Mouse (Mus musculus): ENCODE data around the gene Retreg1. TPM values are rescaled to one million over a fixed set of nuclear protein-coding genes. Genes with fewer than 3 reads are reported as not detected.

Retreg1 gene
- polyA plus RNA-seq, 1 experiment from 2014 or later = 4.2 TPM

DNA sequence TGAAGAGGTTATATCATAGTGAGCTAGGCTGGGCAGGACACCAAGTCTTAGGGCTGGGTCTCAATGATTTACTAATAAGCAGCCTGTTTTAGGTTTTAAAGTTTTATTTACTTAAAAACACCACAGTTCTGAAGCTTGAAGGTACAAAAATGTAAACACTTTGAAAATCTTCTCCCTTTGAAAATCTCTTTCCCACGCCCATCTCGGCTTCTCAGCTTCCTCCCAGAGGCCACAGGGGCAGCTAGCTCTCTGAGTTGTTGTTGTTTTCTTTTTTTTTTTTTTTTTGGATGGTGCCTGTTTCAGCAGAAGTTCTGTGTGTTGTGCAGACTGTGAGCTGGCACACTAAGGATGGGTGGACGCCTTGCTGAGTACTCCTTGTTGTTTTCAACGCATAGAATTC, 1.8 kb downstream of the Retreg1 start:
- peaks cover 7% of the 10 kb centered on the region for H3K4me1 ChIP-seq (ENCODE audit: control insufficient read depth, insufficient read depth, low read length)
- peaks cover 14% of the 10 kb centered on the region for H3K27me3 ChIP-seq (ENCODE audit: control insufficient read depth, insufficient read depth, low read length)
- H3K4me2 ChIP-seq = no peak overlapping the region
- ATAC-seq (ENCODE audit: low FRiP score) = no peak
- no peak overlapping the region for H3K9ac ChIP-seq (ENCODE audit: low read length)
- 57% methylated on average over 4 of the region's 4 CpGs for WGBS
- H3K27ac ChIP-seq (ENCODE audit: low read depth, low read length) = no peak overlapping the region
- H3K4me3 ChIP-seq (ENCODE audit: low read depth, low read length) = no peak overlapping the region
- H3K36me3 ChIP-seq (ENCODE audit: control insufficient read depth, insufficient read depth, low read length) = no peaks in the 10 kb centered on the region
- no peaks in the 10 kb centered on the region for H3K9me3 ChIP-seq (ENCODE audit: control insufficient read depth, low read length)
- peak; percentile 79 for DNase-seq (ENCODE audit: low spot score, missing footprints)

DNA sequence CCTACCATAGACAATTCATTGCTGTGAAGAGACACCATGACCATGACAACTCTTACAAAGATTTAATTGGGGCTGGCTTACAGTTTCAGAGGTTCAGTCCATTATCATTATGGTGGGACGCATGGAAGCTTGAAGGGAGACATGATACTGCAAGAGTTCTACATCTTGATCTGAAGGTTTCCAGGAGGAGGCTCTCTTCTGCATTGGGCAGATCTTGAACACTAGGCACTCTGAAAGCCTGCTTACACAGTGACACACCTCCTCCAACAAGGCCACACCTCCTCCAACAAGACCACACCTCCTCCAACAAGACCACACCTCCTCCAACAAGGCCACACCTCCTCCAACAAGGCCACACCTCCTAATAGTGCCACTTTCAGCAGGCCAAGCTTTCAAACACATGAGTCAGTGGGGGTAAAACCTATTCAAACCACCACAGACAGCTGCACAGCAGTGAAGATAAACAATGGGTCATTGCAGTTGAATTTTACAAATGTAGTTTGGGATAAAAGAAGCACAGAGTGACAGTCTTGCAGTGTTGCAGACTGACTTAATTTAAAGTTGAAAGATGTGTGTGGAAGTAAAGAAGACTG, 4.7 kb downstream of the Retreg1 start:
- H3K4me1 ChIP-seq (ENCODE audit: control insufficient read depth, insufficient read depth, low read length) = peaks cover 7% of the 10 kb centered on the region
- ATAC-seq (ENCODE audit: low FRiP score) (no peak), DNase-seq (ENCODE audit: low spot score, missing footprints) (peak; percentile 66)
- WGBS = 97% methylated on average over 1 of the region's 1 CpGs
- no peak overlapping the region for H3K9ac ChIP-seq (ENCODE audit: low read length)
- no peak overlapping the region for H3K4me2 ChIP-seq
- peaks cover 8% of the 10 kb centered on the region; the same call in 1 of the 2 replicates for H3K27me3 ChIP-seq (ENCODE audit: control insufficient read depth, insufficient read depth, low read length)
- no peak overlapping the region for H3K27ac ChIP-seq (ENCODE audit: low read depth, low read length)
- no peaks in the 10 kb centered on the region for H3K9me3 ChIP-seq (ENCODE audit: control insufficient read depth, low read length)
- H3K36me3 ChIP-seq (ENCODE audit: control insufficient read depth, insufficient read depth, low read length) = no peaks in the 10 kb centered on the region
- H3K4me3 ChIP-seq (ENCODE audit: low read depth, low read length) = no peak overlapping the region

DNA sequence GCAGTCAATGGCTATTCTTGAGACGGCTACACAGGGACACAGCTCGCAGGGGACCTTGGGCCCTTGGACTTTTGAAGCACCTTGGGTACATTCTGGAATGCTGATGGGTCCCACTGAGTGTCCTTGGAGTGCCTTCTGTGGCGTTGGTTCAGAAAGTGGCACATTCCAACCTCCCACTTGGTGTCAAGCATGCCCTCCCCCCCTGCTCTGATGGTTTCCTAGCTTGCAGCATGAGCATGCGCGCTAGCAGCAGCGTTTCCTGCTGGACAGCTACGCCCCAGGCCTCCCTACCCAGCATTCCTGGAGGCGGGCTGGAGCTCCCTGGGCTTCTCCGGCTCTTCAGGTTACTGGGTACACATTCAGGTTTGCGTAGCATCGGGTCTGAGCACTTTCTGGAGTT, 7.6 kb downstream of the Retreg1 start:
- no peak for ATAC-seq (ENCODE audit: low FRiP score)
- WGBS = 75% methylated on average over 11 of the region's 11 CpGs
- no peaks in the 10 kb centered on the region for H3K4me1 ChIP-seq (ENCODE audit: control insufficient read depth, insufficient read depth, low read length)

DNA sequence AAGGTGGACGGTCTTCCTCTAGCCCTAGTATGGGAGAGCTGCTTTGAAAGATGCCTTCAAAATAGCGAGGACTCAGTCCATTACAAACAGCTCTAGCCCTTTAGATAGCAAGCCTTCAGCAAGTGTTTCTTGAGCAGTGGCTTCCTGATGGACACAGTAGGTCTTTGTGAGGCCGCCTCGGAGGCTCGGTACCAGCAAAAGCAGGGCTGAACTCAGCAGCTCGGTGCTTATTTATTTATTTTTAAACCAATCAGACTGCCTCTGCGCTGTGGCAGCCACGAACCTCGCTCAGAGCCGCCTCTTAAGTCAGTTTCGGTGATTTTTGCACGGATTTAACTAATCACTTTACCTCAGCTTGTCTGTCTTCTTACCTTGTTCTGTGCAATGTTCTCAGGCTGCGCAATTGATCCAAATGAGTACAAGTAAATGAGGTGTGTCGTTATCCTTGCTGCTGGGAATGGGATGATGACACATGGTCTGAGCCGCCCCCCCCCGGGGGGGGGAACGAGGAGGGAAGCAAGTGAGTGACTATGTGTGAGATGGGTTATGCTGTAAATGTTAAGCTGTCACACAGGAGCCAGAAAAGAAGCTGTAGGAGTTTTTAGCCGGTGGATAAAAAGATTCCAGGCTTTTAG, 11.4 kb downstream of the Retreg1 start:
- H3K4me3 ChIP-seq (ENCODE audit: low read depth, low read length) = no peak overlapping the region
- ATAC-seq (ENCODE audit: low FRiP score) (no peak), DNase-seq (ENCODE audit: low spot score, missing footprints) (no peak)
- H3K9me3 ChIP-seq (ENCODE audit: control insufficient read depth, low read length) = no peaks in the 10 kb centered on the region
- H3K27me3 ChIP-seq (ENCODE audit: control insufficient read depth, insufficient read depth, low read length) = no peaks in the 10 kb centered on the region
- H3K4me2 ChIP-seq = no peak overlapping the region
- no peak overlapping the region for H3K9ac ChIP-seq (ENCODE audit: low read length)
- no peak overlapping the region for H3K27ac ChIP-seq (ENCODE audit: low read depth, low read length)
- H3K36me3 ChIP-seq (ENCODE audit: control insufficient read depth, insufficient read depth, low read length) = no peaks in the 10 kb centered on the region
- WGBS = 70% methylated on average over 18 of the region's 18 CpGs
- no peaks in the 10 kb centered on the region for H3K4me1 ChIP-seq (ENCODE audit: control insufficient read depth, insufficient read depth, low read length)

More for the DNA sequence above, 7.6 kb downstream of the Retreg1 start:
- peak; percentile 2 for DNase-seq (ENCODE audit: low spot score, missing footprints)
- H3K27ac ChIP-seq (ENCODE audit: low read depth, low read length) = no peak overlapping the region
- H3K27me3 ChIP-seq (ENCODE audit: control insufficient read depth, insufficient read depth, low read length) = no peaks in the 10 kb centered on the region
- H3K9ac ChIP-seq (ENCODE audit: low read length) = no peak overlapping the region
- no peak overlapping the region for H3K4me3 ChIP-seq (ENCODE audit: low read depth, low read length)
- no peaks in the 10 kb centered on the region for H3K36me3 ChIP-seq (ENCODE audit: control insufficient read depth, insufficient read depth, low read length)
- no peak overlapping the region for H3K4me2 ChIP-seq
- H3K9me3 ChIP-seq (ENCODE audit: control insufficient read depth, low read length) = no peaks in the 10 kb centered on the region

DNA sequence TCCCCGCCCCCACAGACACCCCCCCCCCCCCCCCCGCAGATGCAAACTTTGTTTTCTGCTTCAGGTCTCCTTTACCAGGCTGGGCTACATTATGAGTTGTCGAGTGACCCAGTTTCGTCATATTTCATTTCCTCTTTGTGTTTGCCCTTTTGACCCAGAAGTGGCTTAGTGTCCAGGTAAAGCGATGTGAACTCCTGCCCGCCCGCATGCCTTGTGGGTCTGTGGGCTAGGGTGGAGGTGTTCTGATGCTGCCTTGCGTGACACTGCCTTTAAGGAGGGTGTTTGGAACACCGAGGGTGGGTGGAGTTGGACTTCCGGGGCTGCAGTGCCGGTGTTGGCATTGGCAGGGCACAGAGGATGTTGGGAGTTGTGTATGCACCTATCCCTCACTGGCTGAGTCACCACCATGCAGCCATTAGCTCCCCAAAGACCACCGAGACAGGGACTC, 15.7 kb downstream of the Retreg1 start:
- no peak for DNase-seq (ENCODE audit: low spot score, missing footprints)
- ATAC-seq (ENCODE audit: low FRiP score) = no peak
- 81% methylated on average over 10 of the region's 12 CpGs for WGBS

DNA sequence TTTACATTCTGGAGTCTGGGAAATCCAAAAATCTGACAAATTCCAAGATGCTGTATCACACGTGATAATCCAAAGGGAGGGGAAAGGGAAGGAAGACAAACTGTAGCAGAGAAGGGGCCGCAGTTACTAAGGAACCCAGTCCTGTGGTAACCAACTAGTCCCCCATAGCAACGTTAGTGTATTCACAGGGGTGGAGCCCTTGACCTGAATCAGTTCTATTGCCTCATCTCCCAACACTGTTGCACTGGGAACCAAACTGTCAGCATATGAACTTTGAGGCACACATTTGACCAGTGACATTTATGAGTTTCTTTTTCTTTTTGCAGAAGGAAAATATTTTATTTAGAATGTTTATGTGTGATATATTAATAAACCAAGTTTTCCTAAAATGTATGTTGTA, 16.5 kb downstream of the Retreg1 start:
- no peak overlapping the region for H3K27ac ChIP-seq (ENCODE audit: low read depth, low read length)
- no peaks in the 10 kb centered on the region for H3K36me3 ChIP-seq (ENCODE audit: control insufficient read depth, insufficient read depth, low read length)
- ATAC-seq (ENCODE audit: low FRiP score) (no peak), DNase-seq (ENCODE audit: low spot score, missing footprints) (no peak)
- H3K9me3 ChIP-seq (ENCODE audit: control insufficient read depth, low read length) = no peaks in the 10 kb centered on the region
- no peak overlapping the region for H3K9ac ChIP-seq (ENCODE audit: low read length)
- no peak overlapping the region for H3K4me2 ChIP-seq
- H3K4me3 ChIP-seq (ENCODE audit: low read depth, low read length) = no peak overlapping the region
- WGBS = 61% methylated on average over 3 of the region's 3 CpGs
- H3K4me1 ChIP-seq (ENCODE audit: control insufficient read depth, insufficient read depth, low read length) = no peaks in the 10 kb centered on the region
- H3K27me3 ChIP-seq (ENCODE audit: control insufficient read depth, insufficient read depth, low read length) = no peaks in the 10 kb centered on the region

More for the DNA sequence above, 15.7 kb downstream of the Retreg1 start:
- Histone ChIP-seq H3K4me3 (ENCODE audit: low read depth, low read length) (no peak overlapping the region), H3K36me3 (ENCODE audit: control insufficient read depth, insufficient read depth, low read length) (no peaks in the 10 kb centered on the region), H3K27ac (ENCODE audit: low read depth, low read length) (no peak overlapping the region), H3K27me3 (ENCODE audit: control insufficient read depth, insufficient read depth, low read length) (no peaks in the 10 kb centered on the region), H3K4me2 (no peak overlapping the region), H3K4me1 (ENCODE audit: control insufficient read depth, insufficient read depth, low read length) (no peaks in the 10 kb centered on the region), H3K9ac (ENCODE audit: low read length) (no peak overlapping the region), H3K9me3 (ENCODE audit: control insufficient read depth, low read length) (no peaks in the 10 kb centered on the region)

DNA sequence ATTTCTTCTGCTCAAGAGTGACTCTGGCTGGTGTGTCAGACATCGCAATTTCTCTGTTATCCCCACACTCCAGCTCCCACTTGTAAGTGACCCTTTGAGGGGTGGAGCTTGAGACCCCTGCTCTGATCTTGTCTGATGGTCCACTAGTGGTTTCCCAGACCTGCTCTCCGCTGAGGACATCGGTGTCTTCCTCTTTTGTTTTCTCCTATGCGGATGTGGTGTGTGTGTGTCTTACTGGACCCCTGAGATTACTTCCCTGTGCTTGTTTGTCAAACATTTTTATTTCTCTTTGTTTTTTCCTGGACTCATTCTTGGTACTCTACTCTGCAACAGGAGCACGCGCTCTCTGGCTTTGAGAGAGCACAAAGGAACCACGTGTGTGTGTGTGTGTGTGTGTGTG, 18.9 kb downstream of the Retreg1 start:
- Histone ChIP-seq H3K4me1 (ENCODE audit: control insufficient read depth, insufficient read depth, low read length) (no peaks in the 10 kb centered on the region), H3K27me3 (ENCODE audit: control insufficient read depth, insufficient read depth, low read length) (no peaks in the 10 kb centered on the region), H3K27ac (ENCODE audit: low read depth, low read length) (no peak overlapping the region), H3K9me3 (ENCODE audit: control insufficient read depth, low read length) (no peaks in the 10 kb centered on the region), H3K36me3 (ENCODE audit: control insufficient read depth, insufficient read depth, low read length) (no peaks in the 10 kb centered on the region), H3K4me2 (no peak overlapping the region), H3K4me3 (ENCODE audit: low read depth, low read length) (no peak overlapping the region), H3K9ac (ENCODE audit: low read length) (no peak overlapping the region)
- DNase-seq (ENCODE audit: low spot score, missing footprints) (no peak), ATAC-seq (ENCODE audit: low FRiP score) (no peak)
- WGBS = 89% methylated on average over 7 of the region's 7 CpGs

DNA sequence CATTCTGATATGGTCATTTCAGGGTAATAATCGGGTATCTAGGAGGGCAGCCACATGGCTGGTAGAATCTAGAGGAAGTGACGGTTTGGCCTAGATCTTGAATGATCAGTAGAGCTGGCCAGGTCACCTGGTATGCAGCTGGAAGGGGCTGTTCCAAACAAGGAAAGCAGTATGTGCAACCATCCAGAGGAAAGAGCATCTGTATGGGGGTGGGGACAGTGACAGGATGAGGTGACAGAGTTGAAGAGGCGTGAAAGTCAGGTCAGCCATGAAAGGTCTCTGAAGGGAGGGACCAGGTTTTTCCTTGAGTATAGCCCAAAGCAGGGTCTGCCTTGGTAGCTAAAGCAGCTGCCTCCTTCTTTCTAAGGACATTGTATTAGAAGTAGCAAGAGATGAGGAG, 22.6 kb downstream of the Retreg1 start:
- Histone ChIP-seq H3K36me3 (ENCODE audit: control insufficient read depth, insufficient read depth, low read length) (no peaks in the 10 kb centered on the region), H3K9ac (ENCODE audit: low read length) (no peak overlapping the region), H3K4me2 (no peak overlapping the region), H3K4me1 (ENCODE audit: control insufficient read depth, insufficient read depth, low read length) (no peaks in the 10 kb centered on the region), H3K4me3 (ENCODE audit: low read depth, low read length) (no peak overlapping the region), H3K27me3 (ENCODE audit: control insufficient read depth, insufficient read depth, low read length) (no peaks in the 10 kb centered on the region), H3K27ac (ENCODE audit: low read depth, low read length) (no peak overlapping the region), H3K9me3 (ENCODE audit: control insufficient read depth, low read length) (no peaks in the 10 kb centered on the region)
- no peak for ATAC-seq (ENCODE audit: low FRiP score)
- no peak for DNase-seq (ENCODE audit: low spot score, missing footprints)
- 84% methylated on average over 3 of the region's 3 CpGs for WGBS

DNA sequence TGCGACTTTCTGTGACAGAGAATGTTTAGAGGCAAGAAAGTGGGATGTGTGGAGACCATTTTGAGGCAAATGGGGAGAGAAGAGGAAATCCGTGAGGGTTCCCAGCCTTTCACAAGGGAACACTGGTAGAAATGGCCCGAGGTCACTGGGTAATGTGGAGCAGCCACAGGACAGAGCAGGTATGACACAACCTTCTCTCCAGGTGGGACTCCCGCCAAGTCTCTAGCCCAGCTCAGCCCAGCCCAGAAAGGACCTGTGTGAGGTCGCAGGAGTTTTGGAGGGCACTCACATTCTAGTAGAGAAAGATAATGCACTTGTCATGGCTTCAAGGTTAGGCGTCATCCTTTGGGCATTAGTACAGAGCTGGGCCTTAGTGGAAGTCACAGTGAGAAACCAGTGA, 23.1 kb downstream of the Retreg1 start:
- ATAC-seq (ENCODE audit: low FRiP score) (no peak), DNase-seq (ENCODE audit: low spot score, missing footprints) (no peak)
- Histone ChIP-seq H3K4me1 (ENCODE audit: control insufficient read depth, insufficient read depth, low read length) (no peaks in the 10 kb centered on the region), H3K9ac (ENCODE audit: low read length) (no peak overlapping the region), H3K36me3 (ENCODE audit: control insufficient read depth, insufficient read depth, low read length) (no peaks in the 10 kb centered on the region), H3K4me2 (no peak overlapping the region), H3K9me3 (ENCODE audit: control insufficient read depth, low read length) (no peaks in the 10 kb centered on the region), H3K27me3 (ENCODE audit: control insufficient read depth, insufficient read depth, low read length) (no peaks in the 10 kb centered on the region), H3K27ac (ENCODE audit: low read depth, low read length) (no peak overlapping the region), H3K4me3 (ENCODE audit: low read depth, low read length) (no peak overlapping the region)
- WGBS = 91% methylated on average over 6 of the region's 6 CpGs

All from midbrain, embryonic 11.5 days (tissue).